Mouse (Mus musculus): ENCODE results near the gene Pf4. TPM values are rescaled to one million over a fixed set of nuclear protein-coding genes. Genes with fewer than 3 reads are reported as not detected.

Pf4 gene
- 1 to 10 TPM; 1.2 to 1.4 TPM for total RNA-seq (2021)
- long read RNA-seq: 0 reads

DNA sequence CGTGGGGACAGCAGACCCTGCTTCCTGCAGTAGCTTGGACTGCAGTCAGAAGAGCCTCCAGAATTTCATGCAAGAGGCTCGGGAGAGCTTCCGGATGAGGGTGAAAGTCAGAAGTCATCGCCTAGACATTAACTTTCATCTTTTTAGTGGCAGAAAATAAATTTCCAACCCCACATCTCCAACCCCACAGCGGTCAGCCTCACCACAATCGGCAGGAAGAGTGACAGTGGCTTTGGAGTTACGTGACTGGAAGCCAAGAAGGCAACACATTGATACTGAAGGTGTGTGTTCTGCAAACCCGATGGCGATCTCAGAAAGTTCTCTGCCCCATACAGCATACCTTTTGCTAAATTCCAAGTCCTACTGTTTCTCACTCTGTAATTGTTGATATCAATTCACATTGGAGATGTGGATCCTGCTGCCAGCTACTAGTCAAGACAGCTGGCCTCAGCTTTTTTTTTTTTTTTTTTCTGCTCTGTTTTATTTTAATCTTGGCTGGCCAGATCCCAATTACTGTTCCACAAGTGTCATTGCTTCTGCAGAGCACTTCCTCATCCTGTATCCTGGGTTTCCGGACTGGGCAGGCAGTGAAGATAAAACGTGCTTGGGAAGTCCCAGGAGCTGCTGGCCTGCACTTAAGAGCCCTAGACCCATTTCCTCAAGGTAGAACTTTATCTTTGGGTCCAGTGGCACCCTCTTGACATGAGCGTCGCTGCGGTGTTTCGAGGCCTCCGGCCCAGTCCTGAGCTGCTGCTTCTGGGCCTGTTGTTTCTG, at the start of gene Pf4:
Gene Pf4 (plus strand): TSS at position 556 of the 774 bp plus-strand sequence.
- DNase-seq (ENCODE audit: low spot score in 2 of 2): no peak

DNA sequence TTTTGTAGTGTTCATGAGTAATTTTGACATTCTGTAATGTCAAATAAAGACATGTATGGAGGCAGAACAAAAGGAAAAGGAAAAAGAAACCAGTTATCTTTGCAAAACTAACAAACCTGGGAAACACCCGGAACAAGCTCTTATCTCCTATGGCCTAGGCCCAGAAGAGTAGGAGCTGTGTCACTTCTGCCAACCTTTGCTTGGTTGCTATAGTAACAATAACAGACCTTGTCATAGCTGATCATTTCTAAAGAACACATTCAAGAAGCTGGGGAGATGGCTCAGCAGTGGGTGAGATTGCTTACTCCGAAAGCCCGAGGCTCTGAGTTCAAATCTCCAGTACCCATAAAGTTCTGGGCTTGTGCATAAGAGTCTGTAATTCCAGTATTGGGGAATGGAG, 49.6 kb upstream of the Pf4 start:
- DNase-seq (ENCODE audit: low spot score in 2 of 2): no peak

DNA sequence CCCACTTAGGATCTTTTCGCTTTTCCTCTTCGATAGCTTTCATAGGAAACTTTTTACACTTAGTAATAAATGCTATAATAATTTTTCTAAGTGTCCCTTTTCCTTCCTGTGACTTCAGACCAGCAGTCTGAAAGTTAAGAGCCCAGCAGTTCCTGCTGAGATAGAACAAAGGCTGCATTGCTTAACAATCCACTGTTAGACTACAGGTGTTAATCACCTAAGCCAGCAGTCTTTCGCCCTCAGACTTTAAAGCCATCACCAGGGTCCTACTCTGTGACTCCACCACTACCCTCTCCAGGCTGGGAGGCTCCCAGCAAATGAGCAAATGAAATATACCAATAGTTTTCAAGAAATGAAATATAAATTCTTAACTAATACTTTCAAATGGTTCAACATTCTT, 44.0 kb upstream of the Pf4 start:
- no peak for DNase-seq (ENCODE audit: low spot score in 2 of 2)

DNA sequence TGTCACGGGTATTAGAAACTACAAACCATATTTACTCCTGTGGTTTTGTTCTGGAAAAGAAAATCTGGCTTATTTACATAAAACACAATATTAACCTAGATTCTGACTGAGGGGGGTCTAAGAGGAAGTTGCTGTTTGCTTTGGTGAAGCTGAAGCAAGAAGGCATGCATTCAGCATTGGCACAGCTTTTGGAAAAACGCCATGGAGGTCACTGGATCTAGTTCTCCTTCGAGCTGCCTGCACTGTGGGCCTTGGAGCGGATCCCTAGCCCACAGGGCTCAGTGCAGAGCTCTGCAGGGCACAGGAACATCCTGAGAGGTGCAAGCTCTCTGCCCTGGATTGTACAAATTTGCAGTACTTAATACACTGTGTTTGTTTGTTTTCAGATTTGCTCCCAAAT, 40.8 kb upstream of the Pf4 start:
- DNase-seq (ENCODE audit: low spot score in 2 of 2): no peak

DNA sequence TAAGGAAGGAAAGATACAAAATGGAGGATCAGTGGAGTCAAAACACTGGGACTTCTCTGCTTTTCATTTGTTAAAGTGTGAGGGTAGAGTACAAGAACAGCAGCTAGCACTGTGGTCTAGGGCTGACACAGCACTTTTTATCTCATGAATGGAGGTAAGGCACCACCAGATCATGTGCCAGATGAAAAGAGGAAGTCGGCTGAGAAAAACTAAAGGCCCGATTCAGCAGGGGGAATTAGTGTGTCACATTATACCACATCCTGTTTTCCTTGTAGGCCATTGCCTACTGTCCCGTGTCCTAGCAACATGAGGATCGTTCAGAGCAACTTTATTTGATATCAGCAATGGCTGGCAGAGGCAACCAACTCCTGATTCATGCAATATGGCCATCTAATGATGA, 30.2 kb upstream of the Pf4 start:
- DNase-seq (ENCODE audit: low spot score in 2 of 2): no peak

DNA sequence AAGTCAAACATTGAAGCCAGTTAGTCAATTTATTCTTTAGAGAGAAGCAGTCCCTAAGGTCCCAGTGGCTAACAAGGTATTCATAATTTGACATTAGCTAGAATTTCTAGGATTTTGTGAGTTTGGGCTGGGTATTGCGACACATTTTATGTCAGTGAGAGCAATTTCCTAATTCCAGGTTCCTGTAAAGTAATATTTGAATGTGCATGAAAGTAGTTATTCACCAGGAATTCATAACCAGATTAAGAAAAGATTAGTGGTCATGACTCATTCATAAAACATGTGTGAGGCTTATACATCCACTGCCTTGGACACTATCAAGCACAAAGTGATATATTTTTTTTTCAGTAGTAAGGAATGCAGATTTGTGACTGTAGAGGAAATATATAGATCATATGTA, 18.3 kb upstream of the Pf4 start:
- no peak for DNase-seq (ENCODE audit: low spot score in 2 of 2)

DNA sequence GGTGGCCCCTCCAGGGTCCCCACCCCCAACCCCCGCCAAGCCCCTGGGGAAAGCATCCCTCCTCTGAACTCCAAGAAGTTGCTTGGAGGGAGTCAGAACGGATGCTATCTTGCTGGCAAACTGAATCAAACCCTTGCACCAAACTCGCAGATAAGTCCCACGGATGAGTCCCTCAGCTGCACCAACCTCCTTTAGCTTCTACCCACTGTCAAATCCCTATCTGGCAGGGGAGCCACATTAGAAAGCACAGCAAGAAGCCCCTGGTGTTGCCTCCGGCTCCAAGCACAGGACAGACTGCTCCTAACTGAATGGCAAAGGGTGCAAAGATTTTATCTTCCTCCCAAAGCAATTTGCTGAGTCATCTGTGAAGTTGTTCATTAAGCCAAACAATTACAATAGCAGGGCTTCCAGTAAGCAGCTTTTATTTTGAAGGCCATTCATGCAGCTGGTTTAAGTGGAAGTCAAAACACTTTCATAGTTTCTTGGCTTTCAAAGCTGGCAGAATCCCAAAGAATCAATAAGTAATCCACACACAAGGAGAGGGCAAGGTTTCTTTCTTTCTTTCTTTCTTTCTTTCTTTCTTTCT, 14.1 kb upstream of the Pf4 start:
- no peak for DNase-seq (ENCODE audit: low spot score in 2 of 2)

DNA sequence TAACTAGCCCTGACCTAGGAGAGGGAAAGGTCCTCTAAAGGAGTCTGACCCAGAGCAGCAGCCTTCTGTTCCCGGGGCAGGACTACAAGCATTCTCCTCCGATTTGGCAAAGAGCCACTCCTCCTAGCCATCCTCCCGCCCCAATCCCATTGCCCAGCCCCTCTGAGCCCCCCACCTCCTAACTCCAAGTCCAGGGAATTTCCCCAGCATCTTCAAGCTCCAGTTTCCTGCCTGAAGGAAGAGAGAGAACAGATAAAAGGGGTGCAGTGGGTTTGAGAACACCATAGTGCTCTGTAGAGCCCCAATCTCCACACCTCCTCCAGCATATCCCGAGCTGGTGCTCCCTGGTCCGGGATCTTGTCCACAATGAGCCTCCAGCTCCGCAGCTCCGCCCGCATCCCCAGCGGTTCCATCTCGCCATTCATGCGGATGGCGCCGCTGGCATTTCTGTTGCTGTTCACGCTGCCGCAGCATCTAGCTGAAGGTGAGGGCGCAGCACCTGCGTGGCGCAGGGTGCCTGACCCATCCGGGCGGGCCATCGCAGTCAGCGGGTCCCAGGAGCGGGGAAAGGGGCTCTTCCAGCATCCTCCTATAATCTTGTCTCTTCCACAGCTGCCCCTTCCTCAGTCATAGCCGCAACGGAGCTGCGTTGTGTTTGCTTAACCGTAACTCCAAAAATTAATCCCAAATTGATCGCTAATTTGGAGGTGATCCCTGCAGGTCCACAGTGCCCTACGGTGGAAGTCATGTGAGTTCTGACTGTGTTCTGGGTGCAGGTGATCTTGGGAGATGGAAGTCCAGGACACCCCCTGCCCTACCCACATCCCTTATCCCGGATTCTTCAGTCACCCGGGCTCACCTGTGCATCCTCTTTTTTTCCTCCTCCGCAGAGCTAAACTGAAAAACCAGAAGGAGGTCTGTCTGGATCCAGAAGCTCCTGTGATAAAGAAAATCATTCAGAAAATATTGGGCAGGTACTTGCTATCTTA, 12.9 kb upstream of the Pf4 start, which contains the start of gene Cxcl5:
Gene Cxcl5 (plus strand): TSS at position 284 of the 989 bp plus-strand sequence.
- DNase-seq (ENCODE audit: low spot score in 2 of 2): no peak

DNA sequence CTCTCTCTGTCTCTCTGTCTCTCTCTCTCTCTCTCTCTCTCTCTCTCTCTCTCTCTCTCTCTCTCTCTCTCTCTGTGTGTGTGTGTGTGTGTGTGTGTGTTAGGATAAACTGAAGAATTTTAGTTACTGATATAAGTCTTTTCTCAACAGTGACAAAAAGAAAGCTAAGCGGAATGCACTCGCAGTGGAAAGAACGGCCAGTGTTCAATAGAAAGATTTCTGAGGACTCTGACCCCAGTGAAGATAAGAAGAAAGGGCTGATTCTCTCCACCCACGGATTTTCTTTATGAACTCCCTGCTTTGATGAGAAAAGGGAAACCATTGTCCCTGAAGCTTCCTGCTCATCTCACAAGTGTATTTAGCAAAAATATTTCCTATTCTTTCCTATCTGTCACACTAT, 11.9 kb upstream of the Pf4 start:
- DNase-seq (ENCODE audit: low spot score in 2 of 2): no peak

DNA sequence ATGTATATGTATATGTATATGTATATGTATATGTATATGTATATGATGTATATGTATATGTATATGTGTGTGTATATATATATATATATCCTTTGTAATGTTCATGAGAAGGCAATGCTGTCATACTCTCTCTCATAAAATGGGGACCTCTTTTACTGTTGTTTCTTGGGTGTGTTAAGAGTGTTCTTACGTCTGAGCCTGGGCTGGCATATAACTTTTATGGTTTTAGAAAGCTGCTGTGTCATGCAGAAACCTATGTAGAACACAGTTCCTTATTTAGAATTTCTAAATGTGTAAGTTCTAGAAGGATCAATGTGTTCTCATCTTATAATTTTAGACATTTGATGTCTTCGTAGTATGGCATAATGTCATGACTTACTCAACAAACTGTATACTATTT, 11.4 kb upstream of the Pf4 start:
- no peak for DNase-seq (ENCODE audit: low spot score in 2 of 2)

DNA sequence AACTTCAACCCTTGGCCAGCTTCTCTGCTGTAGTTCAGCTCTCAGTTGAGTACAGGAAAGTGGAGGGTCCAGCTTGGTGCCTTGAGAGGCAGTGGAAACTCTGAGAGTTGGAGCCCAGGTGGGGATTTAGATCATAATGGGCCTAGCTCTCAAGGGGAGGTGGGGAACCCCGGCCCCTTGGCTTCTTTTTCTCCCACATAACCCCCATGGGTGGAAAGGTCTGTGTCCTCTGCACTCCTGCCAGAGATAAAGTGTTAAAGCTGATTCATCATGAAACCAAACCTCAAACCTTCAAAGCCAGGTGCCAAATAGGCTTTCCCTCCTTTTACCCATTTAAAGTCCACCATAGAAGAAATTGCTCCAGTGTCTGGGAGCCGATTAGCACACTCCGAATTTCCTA, 10.4 kb upstream of the Pf4 start:
- DNase-seq (ENCODE audit: low spot score in 2 of 2): no peak

DNA sequence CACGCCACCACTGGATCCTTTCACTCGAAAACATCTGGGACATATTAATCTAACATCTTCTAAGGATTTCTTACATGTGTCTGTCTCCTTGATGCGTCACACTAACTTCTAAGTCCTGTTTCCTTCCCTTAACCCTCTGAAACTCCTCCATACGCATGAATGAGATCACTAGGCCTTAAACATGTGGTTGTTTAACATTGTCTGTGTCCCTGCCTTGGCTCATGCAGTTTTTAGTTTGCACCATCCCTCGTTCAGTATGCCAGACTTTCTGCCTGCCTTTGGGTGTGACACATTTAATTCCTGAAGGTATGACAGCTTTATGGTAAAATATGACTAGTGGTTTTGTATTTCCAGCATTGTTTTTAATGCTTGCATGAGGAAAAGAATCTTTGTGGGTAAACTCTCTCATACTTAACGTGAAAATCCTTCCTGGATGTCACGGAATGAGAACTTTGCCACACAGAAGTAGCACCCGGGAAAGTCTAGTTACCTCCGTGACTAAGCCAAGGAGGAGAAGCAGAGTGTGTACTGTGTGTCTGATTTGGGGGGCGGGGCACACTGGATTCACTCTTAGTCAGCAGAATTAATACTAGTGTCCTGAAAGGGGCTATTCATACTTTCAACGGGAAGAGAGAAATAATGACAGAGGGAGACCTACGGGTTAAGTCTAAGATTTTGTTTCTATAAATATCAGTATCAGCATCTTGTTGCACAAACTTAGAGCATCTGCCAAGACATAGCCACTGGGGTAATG, 8.1 kb upstream of the Pf4 start:
- DNase-seq (ENCODE audit: low spot score in 2 of 2): no peak

DNA sequence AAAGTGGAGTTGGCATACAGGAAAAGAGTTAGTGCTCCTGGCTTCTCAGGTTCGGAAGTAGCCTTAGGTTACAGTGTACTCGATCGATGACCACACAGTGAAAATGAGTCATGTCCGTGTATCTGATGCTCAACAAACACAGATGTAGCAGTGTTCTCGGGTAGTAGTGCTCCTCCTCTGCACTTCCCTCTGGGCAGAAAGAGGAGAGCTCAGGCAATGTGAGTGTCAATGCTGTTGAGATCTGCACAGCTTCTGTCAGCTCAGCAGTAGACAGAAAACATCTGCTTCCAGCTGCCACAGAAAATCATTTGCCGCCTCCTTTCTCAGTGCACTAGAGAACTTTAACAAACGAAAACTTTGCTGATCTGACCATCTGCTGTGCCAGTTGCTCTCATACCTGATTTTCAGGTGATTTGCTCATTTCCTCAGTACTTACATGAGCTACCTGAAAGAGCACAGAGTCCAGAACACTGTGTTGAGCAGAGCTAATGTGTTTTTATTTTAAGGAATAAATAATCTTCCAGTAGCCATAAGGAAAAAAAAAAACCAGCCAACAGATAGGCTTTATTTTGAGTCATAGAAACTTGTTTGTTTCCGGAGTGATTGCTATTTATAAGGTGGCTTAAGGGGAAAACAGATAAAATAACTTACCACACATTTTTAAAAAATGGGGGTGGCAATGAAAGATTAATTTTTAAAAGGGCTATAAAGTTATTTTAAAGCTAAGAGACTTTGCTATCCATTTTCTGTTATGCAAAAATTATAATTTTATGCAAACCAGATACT, 6.2 kb upstream of the Pf4 start:
- DNase-seq (ENCODE audit: low spot score in 2 of 2): no peak

DNA sequence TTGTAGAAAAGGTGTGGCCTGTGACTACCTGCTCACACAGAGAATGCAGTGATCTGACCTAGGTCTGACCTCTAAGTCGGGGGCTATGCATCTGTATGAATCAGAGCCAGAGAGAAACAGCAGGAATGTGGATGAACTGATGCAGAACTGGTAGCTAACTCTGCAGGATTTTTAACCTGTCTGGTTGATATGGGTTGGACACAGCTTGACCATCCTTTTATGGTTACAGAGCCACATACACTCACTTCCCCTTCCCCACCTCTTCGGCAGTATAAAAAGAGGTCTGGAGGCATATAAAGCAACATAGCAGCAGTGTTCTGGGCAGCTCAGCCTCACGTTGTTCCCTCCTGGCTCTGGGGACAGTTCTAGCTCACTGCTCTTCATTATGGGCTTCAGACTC, 4.0 kb upstream of the Pf4 start, which contains the start of gene Ppbp:
Gene Ppbp (plus strand): TSS at position 301 of the 400 bp plus-strand sequence.
- DNase-seq (ENCODE audit: low spot score in 2 of 2): no peak

DNA sequence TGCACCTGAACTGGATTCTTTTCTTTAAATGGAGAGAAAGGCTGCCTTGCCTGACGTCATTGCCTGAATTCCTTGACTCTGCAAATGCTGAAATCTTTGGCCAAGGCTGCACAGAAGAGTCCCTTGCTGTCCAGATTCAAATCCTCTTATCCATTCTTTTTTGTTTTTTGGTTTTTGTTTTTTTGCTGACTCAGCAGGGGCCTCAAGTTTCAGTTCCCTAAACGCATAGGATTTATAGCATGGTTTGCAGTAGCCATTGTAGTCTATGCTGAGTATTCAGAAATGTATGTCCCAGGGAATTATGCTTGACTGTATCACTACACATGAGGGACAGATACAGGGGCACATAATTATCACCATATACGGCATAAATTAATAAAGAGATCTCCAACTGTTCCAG, 866 bp upstream of the Pf4 start:
- DNase-seq (ENCODE audit: low spot score in 2 of 2): no peak

DNA sequence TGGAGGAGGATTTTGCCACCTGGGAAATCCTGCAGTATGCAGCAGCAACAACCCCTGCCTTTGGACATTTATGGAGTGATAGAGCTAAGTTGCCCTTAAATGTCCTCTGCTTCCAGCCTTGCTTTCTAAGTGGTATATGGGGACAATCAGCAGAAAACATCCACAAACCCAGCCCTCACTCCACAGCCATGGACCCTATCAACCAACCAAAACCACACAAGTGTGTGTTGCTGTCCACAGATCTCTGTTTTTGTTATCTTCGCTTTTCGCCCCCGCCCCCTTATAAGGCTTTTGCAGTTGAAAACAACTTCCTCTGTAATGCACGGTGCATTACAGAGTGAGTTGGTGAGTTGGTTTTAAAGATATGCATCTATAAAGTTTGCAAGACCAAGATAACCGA, 3.3 kb downstream of the Pf4 start:
- DNase-seq (ENCODE audit: low spot score in 2 of 2): no peak

DNA sequence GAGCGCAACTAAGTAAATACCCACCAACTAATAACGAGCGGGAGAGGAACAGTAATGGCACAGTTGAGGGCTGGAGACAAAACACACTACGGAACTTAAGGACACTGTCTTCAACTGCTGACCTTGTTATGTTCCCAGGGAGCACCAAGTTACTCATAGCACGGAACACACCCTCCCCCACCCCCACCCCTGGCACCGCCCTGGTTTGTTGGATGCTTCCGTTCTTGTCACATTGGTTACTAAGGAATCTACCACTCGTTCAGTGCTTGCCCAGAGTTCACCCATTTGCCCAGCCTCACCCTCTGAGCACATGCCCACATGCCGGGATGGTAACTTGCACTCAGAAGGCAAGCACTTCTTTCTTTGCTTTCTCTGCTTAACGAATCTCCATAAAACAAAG, 5.4 kb downstream of the Pf4 start:
- DNase-seq (ENCODE audit: low spot score in 2 of 2): no peak

DNA sequence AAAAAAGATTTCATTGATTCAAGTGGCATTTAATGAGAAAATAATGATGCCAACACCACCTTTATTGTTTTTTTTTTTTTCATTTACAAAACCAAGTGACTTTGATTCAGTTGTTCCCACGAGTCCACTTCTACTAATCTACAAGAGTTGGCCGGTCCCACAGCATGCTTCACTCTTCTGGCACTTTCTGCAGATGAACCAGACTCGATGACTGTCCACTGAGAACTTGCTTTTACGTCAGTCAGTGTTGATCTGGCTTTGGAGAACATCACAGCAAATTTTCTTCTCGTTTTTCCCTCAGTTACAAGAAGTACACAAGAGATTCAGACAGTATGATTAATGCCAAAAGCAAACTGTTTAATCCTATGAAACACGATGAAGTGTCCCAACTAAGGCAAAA, 6.6 kb downstream of the Pf4 start:
- no peak for DNase-seq (ENCODE audit: low spot score in 2 of 2)

DNA sequence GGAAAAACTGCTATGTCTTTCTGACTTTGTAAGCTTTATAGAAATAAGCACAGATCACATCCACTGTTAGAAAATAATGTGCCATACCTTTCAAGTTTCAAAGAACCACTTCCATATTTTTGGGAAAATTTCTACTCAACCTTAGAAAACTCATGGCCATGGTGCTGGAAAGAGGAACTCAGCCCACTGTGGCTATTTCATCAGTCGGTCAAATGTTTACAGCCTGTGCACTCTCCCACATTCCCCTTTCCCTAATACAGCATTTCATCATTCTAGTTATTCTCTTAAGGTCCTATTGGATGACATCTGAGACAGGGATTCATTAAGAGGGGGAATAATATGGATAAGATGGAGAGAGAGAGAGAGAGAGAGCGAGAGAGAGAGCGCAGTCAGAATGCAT, 11.5 kb downstream of the Pf4 start:
- no peak for DNase-seq (ENCODE audit: low spot score in 2 of 2)
